Mouse (Mus musculus) ZHBTc4 (cell line): ENCODE measurements at regions not wholly inside any gene's neighbourhood (a gene's known extent, or its start where the extent isn't known, plus 50 kb on each side); places are given as distances from the start of the nearest gene placed in this dataset.

Source experiments
- DNase-seq: peaks from one replicate; pipeline ENCODE4 v3.0.0-alpha.2; 2011; ENCODE audit warnings: low read depth, low spot score

GRCm38 (mm10) chr12:59312703-59313102, 93.2 kb upstream of the Fbxo33 start:
- DNase-seq: no peak

GRCm38 (mm10) chr12:59307958-59308357, 88.4 kb upstream of the Fbxo33 start:
- no peak for DNase-seq

- no peak for DNase-seq
These were observed 85.0 kb upstream of the Fbxo33 start for GRCm38 (mm10) chr12:59304522-59304921.
